In genomic region chr7:139971436-139971835, GRCm38 (mm10) we compare ENCODE assay signal across 14 mouse cellular contexts. TPM values are rescaled to one million over a fixed set of nuclear protein-coding genes. Genes with fewer than 3 reads are reported as not detected.
A peak's percentile ranks its signal among the peaks of the same experiment; 100 is the strongest.
DNase-seq lines count a peak whose midpoint lies in the region; ATAC-seq and TF ChIP-seq lines count a peak whose summit lies in the region.
"Had no signal": no experiment of that assay in that cellular context is flagged by ENCODE, and none has a peak within 500 bp of the region (broad histone marks: within the 10 kb centered on the region; RNA-seq: fewer than 3 reads in every experiment).

No protein-coding gene starts in this region.

- no peak overlapping the region for H3K9ac ChIP-seq in liver, postnatal 0 days (replicated peaks)
- H3K9ac ChIP-seq: intestine, embryonic 15.5 days had no signal

- no peaks in the 10 kb centered on the region for H3K9me3 ChIP-seq in liver, postnatal 0 days (ENCODE audit: low read length)
- H3K9me3 ChIP-seq: intestine, embryonic 15.5 days had no signal

- peak; percentile 79 for DNase-seq in adrenal gland, adult 2 months
- DNase-seq in adrenal gland, postnatal 4 days (ENCODE audit: low spot score in 2 of 2), result no peak
- DNase-seq in 3T3-L1 (ENCODE audit: low read depth, low spot score), result peak; percentile 93
- no peak for DNase-seq in liver, postnatal 0 days
- no peak for DNase-seq in gastrocnemius, postnatal 10 days
- DNase-seq in kidney, postnatal 4 days, result no peak
- DNase-seq in layer of hippocampus, adult 8-10 months (ENCODE audit: low spot score in 2 of 2), result no peak
- DNase-seq: B cell, adult 2 months; heart, adult 11 months; thymus, postnatal 25 days had no signal

- no peak for TF ChIP-seq CTCF in bone marrow macrophage, adult 2 months (IDR thresholded peaks at IDR 0.05; ENCODE audit: low read depth, low read length)
- no peak for TF ChIP-seq CTCF in liver, postnatal 0 days (IDR thresholded peaks at IDR 0.05; ENCODE audit: low read depth)

- H3K4me2 ChIP-seq in liver, postnatal 0 days (ENCODE audit: low read depth, low read length), result no peak overlapping the region
- H3K4me2 ChIP-seq: intestine, embryonic 15.5 days had no signal

- no peak for TF ChIP-seq EP300 in liver, postnatal 0 days (IDR thresholded peaks at IDR 0.05; ENCODE audit: low read depth)

- no peaks in the 10 kb centered on the region for H3K36me3 ChIP-seq in liver, postnatal 0 days (replicated peaks; ENCODE audit: insufficient read depth, low read length)
- H3K36me3 ChIP-seq: intestine, embryonic 15.5 days had no signal

- H3K27ac ChIP-seq in bone marrow macrophage, adult 2 months (ENCODE audit: insufficient read depth, low read depth, low read length), result peak overlapping the region; percentile 82
- H3K27ac ChIP-seq in liver, postnatal 0 days (ENCODE audit: low read depth), result no peak overlapping the region
- H3K27ac ChIP-seq: intestine, embryonic 15.5 days had no signal

- ATAC-seq in liver, postnatal 0 days, result peak; percentile 43
- ATAC-seq: intestine, embryonic 15.5 days had no signal

- no peak for TF ChIP-seq POLR2A in bone marrow macrophage, adult 2 months (IDR thresholded peaks at IDR 0.05; ENCODE audit: borderline replicate concordance, low read depth, low read length)

- 37% methylated on average over 6 of the region's 6 CpGs for WGBS in liver, postnatal 0 days (ENCODE audit: insufficient replicate concordance)

- H3K4me3 ChIP-seq in bone marrow macrophage, adult 2 months (ENCODE audit: insufficient read depth, low read length), result no peak overlapping the region
- no peak overlapping the region for H3K4me3 ChIP-seq in liver, postnatal 0 days (ENCODE audit: low read depth, low read length)
- H3K4me3 ChIP-seq: intestine, embryonic 15.5 days had no signal

- H3K4me1 ChIP-seq in bone marrow macrophage, adult 2 months (ENCODE audit: control insufficient read depth, insufficient read depth, low read length), result peaks cover 54% of the 10 kb centered on the region
- no peaks in the 10 kb centered on the region for H3K4me1 ChIP-seq in liver, postnatal 0 days (ENCODE audit: insufficient read depth)
- H3K4me1 ChIP-seq: intestine, embryonic 15.5 days had no signal

- H3K27me3 ChIP-seq in liver, postnatal 0 days (ENCODE audit: insufficient read depth, low read length), result 0 out of 2 replicates have a peak, but pooled peaks cover 2% of the 10 kb centered on the region

RNA-seq across cellular contexts. Expression of gene 6430531B16Rik, which starts 7.1 kb away (rescaled TPM):
- not detected for total RNA-seq in adrenal gland, adult 2 months (2021)
- 0.19 and 0.80 TPM in 2 replicates for polyA plus RNA-seq in adrenal gland, adult 2 months (2012; rRNA removed)
- total RNA-seq in adrenal gland, postnatal 4 days (2021), result 1 to 10 TPM in 1 of 2 experiments, under 1 TPM in 1; 0.54 to 1.2 TPM
- not detected in 2 replicates for polyA plus RNA-seq in bone marrow macrophage, adult 2 months (2012; ENCODE audit: insufficient read depth, insufficient read length, missing spikeins)
- not detected in 2 replicates for polyA plus RNA-seq in liver, postnatal 0 days (2015; fragmentation: Nextera tagmentation; extraction: Ambion mirVana)
- not detected for total RNA-seq in gastrocnemius, postnatal 10 days (2021)
- total RNA-seq in layer of hippocampus, adult 8-10 months (2022), result 1 to 10 TPM; 1.2 to 1.9 (median 1.6) TPM

RNA-seq across cellular contexts. Expression of gene Adam8, which starts 20.9 kb away (rescaled TPM):
- 1 to 10 TPM; 1.9 to 3.3 TPM for total RNA-seq in adrenal gland, adult 2 months (2021)
- polyA plus RNA-seq in adrenal gland, adult 2 months (2012; rRNA removed), result 3.4 and 3.5 TPM in 2 replicates
- total RNA-seq in adrenal gland, postnatal 4 days (2021), result 1 to 10 TPM; 1.8 to 2.0 TPM
- 240 and 334 TPM in 2 replicates for polyA plus RNA-seq in bone marrow macrophage, adult 2 months (2012; ENCODE audit: insufficient read depth, insufficient read length, missing spikeins)
- polyA plus RNA-seq in liver, postnatal 0 days (2015; fragmentation: Nextera tagmentation; extraction: Ambion mirVana), result 1.2 and 1.8 TPM in 2 replicates
- total RNA-seq in gastrocnemius, postnatal 10 days (2021), result 1 to 10 TPM in 1 of 2 experiments, under 1 TPM in 1; 0.35 to 1.1 TPM
- 1 to 10 TPM; 3.0 to 7.2 (median 4.5) TPM for total RNA-seq in layer of hippocampus, adult 8-10 months (2022)

RNA-seq across cellular contexts. Expression of gene Utf1, which starts 27.8 kb away (rescaled TPM):
- not detected for total RNA-seq in adrenal gland, adult 2 months (2021)
- 0.10 and 0.22 TPM in 2 replicates for polyA plus RNA-seq in adrenal gland, adult 2 months (2012; rRNA removed)
- not detected for total RNA-seq in adrenal gland, postnatal 4 days (2021)
- not detected in 2 replicates for polyA plus RNA-seq in bone marrow macrophage, adult 2 months (2012; ENCODE audit: insufficient read depth, insufficient read length, missing spikeins)
- not detected in 2 replicates for polyA plus RNA-seq in liver, postnatal 0 days (2015; fragmentation: Nextera tagmentation; extraction: Ambion mirVana)
- total RNA-seq in gastrocnemius, postnatal 10 days (2021), result not detected
- not detected for total RNA-seq in layer of hippocampus, adult 8-10 months (2022)
- total RNA-seq: layer of hippocampus, postnatal 10 days had no signal
- polyA plus RNA-seq: embryonic facial prominence, embryonic 14.5 days; intestine, embryonic 15.5 days had no signal

Comparison
In these comparisons a context has a peak if more than half of its experiments do, and no peak if none do; other contexts are left out.
1. DNase-seq: peak in adrenal gland, adult 2 months (single experiment) and 3T3-L1 (single experiment); none in adrenal gland, postnatal 4 days (0 of 2), liver, postnatal 0 days (single experiment), gastrocnemius, postnatal 10 days (single experiment), kidney, postnatal 4 days (0 of 2) and layer of hippocampus, adult 8-10 months (0 of 2).